22 mouse cellular contexts compared by ENCODE assay signal in genomic region chr2:9467573-9467972, GRCm38 (mm10).
"Had no signal": no experiment of that assay in that cellular context is flagged by ENCODE, and none has a peak within 500 bp of the region (broad histone marks: within the 10 kb centered on the region; RNA-seq: fewer than 3 reads in every experiment).

No protein-coding gene starts in this region.

- H3K9me3 ChIP-seq: limb, embryonic 10.5 days; limb, embryonic 13.5 days; liver, embryonic 12.5 days; liver, embryonic 15.5 days; lung, embryonic 15.5 days; megakaryocyte, embryonic 14.5 days; midbrain, embryonic 10.5 days; neural tube, embryonic 12.5 days; neural tube, embryonic 15.5 days had no signal

- H3K4me3 ChIP-seq: limb, embryonic 10.5 days; limb, embryonic 13.5 days; liver, embryonic 12.5 days; liver, embryonic 15.5 days; lung, embryonic 15.5 days; megakaryocyte, embryonic 14.5 days; midbrain, embryonic 10.5 days; neural tube, embryonic 12.5 days; neural tube, embryonic 15.5 days had no signal

- H3K4me1 ChIP-seq: limb, embryonic 10.5 days; limb, embryonic 13.5 days; liver, embryonic 12.5 days; liver, embryonic 15.5 days; megakaryocyte, embryonic 14.5 days; midbrain, embryonic 10.5 days; neural tube, embryonic 12.5 days; neural tube, embryonic 15.5 days had no signal

- ATAC-seq: liver, embryonic 12.5 days had no signal

- H3K36me3 ChIP-seq: limb, embryonic 10.5 days; limb, embryonic 13.5 days; liver, embryonic 12.5 days; liver, embryonic 15.5 days; lung, embryonic 15.5 days; midbrain, embryonic 10.5 days; neural tube, embryonic 12.5 days; neural tube, embryonic 15.5 days had no signal

- H3K27me3 ChIP-seq: limb, embryonic 13.5 days; liver, embryonic 12.5 days; liver, embryonic 15.5 days; lung, embryonic 15.5 days; megakaryocyte, embryonic 14.5 days; neural tube, embryonic 12.5 days; neural tube, embryonic 15.5 days had no signal

- H3K27ac ChIP-seq: limb, embryonic 10.5 days; limb, embryonic 13.5 days; liver, embryonic 12.5 days; liver, embryonic 15.5 days; lung, embryonic 15.5 days; midbrain, embryonic 10.5 days; neural tube, embryonic 12.5 days; neural tube, embryonic 15.5 days; stomach, postnatal 0 days had no signal

- DNase-seq: kidney, adult 11 months; kidney, adult 8-10 months; kidney, postnatal 14 days; kidney, postnatal 4 days; liver; lung, adult 18-20 months; lung, postnatal 10 days; lung, postnatal 36 days; midbrain, embryonic 14.5 days; right cerebral cortex, adult 18-20 months; right cerebral cortex, postnatal 14 days; right cerebral cortex, postnatal 4 days had no signal
